Mouse (Mus musculus): ENCODE measurements around the gene Gm20388. TPM values are rescaled to one million over a fixed set of nuclear protein-coding genes. Genes with fewer than 3 reads are reported as not detected.

Gene Gm20388
- polyA plus RNA-seq, 1 experiment from 2014 or later, result 7.4 TPM

DNA sequence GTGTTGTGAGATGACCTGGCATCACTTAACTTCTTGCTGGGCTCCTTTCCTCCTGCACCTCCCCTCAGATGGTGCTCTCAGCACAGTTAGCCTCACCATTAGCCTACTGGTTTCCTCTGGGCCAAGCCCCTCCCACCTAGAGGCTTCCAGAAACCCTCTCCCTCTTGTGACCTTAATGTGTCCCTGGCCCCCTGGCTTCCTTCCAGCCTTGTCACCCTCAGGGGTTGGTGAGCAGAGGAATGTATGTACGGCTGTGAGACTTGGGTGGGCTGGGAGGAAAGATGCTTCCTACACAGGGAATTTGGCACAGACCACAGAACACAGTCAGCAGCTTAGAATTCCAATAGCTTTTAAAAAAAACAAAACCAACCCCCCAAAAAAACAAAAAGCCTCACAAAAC lies 1970.2 kb downstream of the Gm20388 start:
- Histone ChIP-seq H3K9me3 (replicated peaks; ENCODE audit: control insufficient read depth, low read length) (no peaks in the 10 kb centered on the region), H3K27me3 (ENCODE audit: control insufficient read depth, insufficient read depth, low read length) (no peaks in the 10 kb centered on the region), H3K4me2 (ENCODE audit: low read depth, low read length) (no peak overlapping the region), H3K4me3 (replicated peaks; ENCODE audit: low read length) (no peak overlapping the region), H3K9ac (ENCODE audit: low read length) (no peak overlapping the region), H3K4me1 (ENCODE audit: control insufficient read depth, insufficient read depth, low read length) (peaks cover 8% of the 10 kb centered on the region; the same call in 1 of the 2 replicates), H3K36me3 (ENCODE audit: control insufficient read depth, insufficient read depth, low read length) (peaks cover 10% of the 10 kb centered on the region; the same call in 1 of the 2 replicates), H3K27ac (ENCODE audit: low read length) (no peak overlapping the region)
- ATAC-seq (ENCODE audit: insufficient read depth, low FRiP score), result no peak
- WGBS, result 43% methylated on average over 1 of the region's 1 CpGs

DNA sequence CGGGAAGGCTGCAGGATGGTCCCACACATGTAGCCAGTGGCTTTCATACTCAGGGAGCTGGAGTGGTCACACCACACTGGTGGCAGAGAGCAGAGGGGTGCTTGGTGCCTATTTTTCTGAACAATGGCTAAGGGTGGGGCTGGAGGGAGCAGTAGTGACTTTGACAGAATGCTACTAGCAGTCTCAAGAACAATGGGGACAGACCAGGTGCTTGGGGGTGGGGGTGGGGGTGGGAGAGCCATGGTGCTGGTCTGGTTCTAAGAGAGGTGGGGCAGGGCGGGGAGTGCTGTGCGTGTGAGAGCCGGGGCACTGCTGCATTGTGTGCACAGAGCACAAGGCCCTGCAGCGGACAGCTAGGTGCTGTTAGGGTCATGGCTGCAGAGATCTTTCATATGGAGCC lies 1971.3 kb downstream of the Gm20388 start:
- Histone ChIP-seq H3K36me3 (ENCODE audit: control insufficient read depth, insufficient read depth, low read length) (peaks cover 14% of the 10 kb centered on the region; the same call in 1 of the 2 replicates), H3K4me3 (replicated peaks; ENCODE audit: low read length) (no peak overlapping the region), H3K4me2 (ENCODE audit: low read depth, low read length) (no peak overlapping the region), H3K27me3 (ENCODE audit: control insufficient read depth, insufficient read depth, low read length) (no peaks in the 10 kb centered on the region), H3K9ac (ENCODE audit: low read length) (no peak overlapping the region), H3K27ac (ENCODE audit: low read length) (no peak overlapping the region; the same call in 1 of the 2 replicates), H3K9me3 (replicated peaks; ENCODE audit: control insufficient read depth, low read length) (no peaks in the 10 kb centered on the region), H3K4me1 (ENCODE audit: control insufficient read depth, insufficient read depth, low read length) (peaks cover 8% of the 10 kb centered on the region; the same call in 1 of the 2 replicates)
- WGBS, result 65% methylated on average over 5 of the region's 5 CpGs
- peak; percentile 29; the same call in 1 of the 2 replicates for ATAC-seq (ENCODE audit: insufficient read depth, low FRiP score)

DNA sequence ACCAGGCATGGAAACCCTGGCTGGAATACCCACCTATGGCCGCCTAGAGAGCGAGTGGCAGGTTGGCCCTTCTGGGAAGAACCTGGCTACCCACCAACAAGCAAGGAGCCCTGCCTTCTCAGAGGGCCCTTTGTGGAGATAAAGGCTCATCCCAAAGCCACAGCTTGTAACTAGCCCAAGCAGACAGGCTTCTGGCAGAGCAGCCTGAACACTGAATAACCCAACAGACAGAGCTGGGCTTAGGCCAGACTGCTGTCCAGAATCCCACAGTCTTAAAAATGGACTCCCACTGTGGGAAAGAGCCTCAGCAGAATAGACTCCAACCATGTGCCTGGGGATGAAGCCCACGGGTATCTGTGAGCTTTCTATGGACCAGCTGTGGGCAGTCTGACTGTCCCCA lies 1973.5 kb downstream of the Gm20388 start:
- 84% methylated on average over 3 of the region's 3 CpGs for WGBS
- Histone ChIP-seq H3K36me3 (ENCODE audit: control insufficient read depth, insufficient read depth, low read length) (peaks cover 16% of the 10 kb centered on the region; the same call in 1 of the 2 replicates), H3K4me3 (replicated peaks; ENCODE audit: low read length) (no peak overlapping the region), H3K9me3 (replicated peaks; ENCODE audit: control insufficient read depth, low read length) (no peaks in the 10 kb centered on the region), H3K27ac (ENCODE audit: low read length) (no peak overlapping the region), H3K4me1 (ENCODE audit: control insufficient read depth, insufficient read depth, low read length) (0 out of 2 replicates have a peak, but pooled peaks cover 3% of the 10 kb centered on the region), H3K9ac (ENCODE audit: low read length) (no peak overlapping the region), H3K4me2 (ENCODE audit: low read depth, low read length) (no peak overlapping the region), H3K27me3 (ENCODE audit: control insufficient read depth, insufficient read depth, low read length) (no peaks in the 10 kb centered on the region)
- ATAC-seq (ENCODE audit: insufficient read depth, low FRiP score), result no peak

DNA sequence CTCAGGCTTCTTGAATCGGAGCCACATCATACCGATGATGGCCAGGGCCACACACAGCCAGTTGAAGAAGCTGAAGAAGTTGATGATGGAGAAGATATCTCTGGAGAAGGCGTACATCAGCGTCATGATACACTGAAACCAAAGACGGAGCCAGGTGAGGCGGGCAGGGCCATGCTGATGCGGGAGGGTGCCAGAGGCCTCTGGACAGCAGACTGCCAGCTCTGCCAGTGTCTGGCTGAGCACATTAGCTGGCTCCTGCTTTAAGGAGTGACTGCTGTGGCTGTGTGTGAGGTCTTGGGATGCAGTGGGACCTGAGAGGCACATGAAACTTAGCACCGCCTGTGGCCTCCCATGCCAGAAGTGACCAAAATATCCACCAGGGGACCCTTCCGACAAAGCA lies 1974.4 kb downstream of the Gm20388 start:
- Histone ChIP-seq H3K9me3 (replicated peaks; ENCODE audit: control insufficient read depth, low read length) (no peaks in the 10 kb centered on the region), H3K4me2 (ENCODE audit: low read depth, low read length) (no peak overlapping the region), H3K4me1 (ENCODE audit: control insufficient read depth, insufficient read depth, low read length) (0 out of 2 replicates have a peak, but pooled peaks cover 6% of the 10 kb centered on the region), H3K4me3 (replicated peaks; ENCODE audit: low read length) (no peak overlapping the region), H3K27ac (ENCODE audit: low read length) (no peak overlapping the region), H3K27me3 (ENCODE audit: control insufficient read depth, insufficient read depth, low read length) (no peaks in the 10 kb centered on the region), H3K36me3 (ENCODE audit: control insufficient read depth, insufficient read depth, low read length) (peaks cover 16% of the 10 kb centered on the region; the same call in 1 of the 2 replicates), H3K9ac (ENCODE audit: low read length) (no peak overlapping the region)
- 96% methylated on average over 9 of the region's 9 CpGs for WGBS
- no peak for ATAC-seq (ENCODE audit: insufficient read depth, low FRiP score)

DNA sequence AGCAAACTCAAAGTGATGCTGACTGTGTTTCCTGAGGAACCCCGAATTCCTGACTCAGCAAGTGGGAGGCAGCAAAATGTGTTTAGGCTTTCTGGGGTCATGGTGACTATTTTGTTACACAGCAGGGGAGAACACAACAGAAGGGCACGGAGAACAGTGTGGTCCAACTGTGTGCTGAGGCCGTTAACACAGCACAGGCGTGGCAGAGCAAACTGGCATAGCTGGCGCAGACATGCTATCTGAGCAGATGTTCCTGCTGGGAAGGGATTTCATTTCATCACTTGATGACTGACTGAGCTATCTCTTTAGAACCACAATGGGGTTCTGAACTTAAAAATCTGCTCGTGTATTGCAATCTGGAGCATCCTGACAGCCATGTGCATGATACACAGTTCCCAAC lies 1974.8 kb downstream of the Gm20388 start:
- Histone ChIP-seq H3K9ac (ENCODE audit: low read length) (no peak overlapping the region), H3K4me3 (replicated peaks; ENCODE audit: low read length) (no peak overlapping the region), H3K9me3 (replicated peaks; ENCODE audit: control insufficient read depth, low read length) (no peaks in the 10 kb centered on the region), H3K4me2 (ENCODE audit: low read depth, low read length) (no peak overlapping the region), H3K4me1 (ENCODE audit: control insufficient read depth, insufficient read depth, low read length) (0 out of 2 replicates have a peak, but pooled peaks cover 6% of the 10 kb centered on the region), H3K27me3 (ENCODE audit: control insufficient read depth, insufficient read depth, low read length) (no peaks in the 10 kb centered on the region), H3K36me3 (ENCODE audit: control insufficient read depth, insufficient read depth, low read length) (peaks cover 16% of the 10 kb centered on the region; the same call in 1 of the 2 replicates), H3K27ac (ENCODE audit: low read length) (no peak overlapping the region)
- ATAC-seq (ENCODE audit: insufficient read depth, low FRiP score), result no peak
- WGBS, result 86% methylated on average over 6 of the region's 6 CpGs

DNA sequence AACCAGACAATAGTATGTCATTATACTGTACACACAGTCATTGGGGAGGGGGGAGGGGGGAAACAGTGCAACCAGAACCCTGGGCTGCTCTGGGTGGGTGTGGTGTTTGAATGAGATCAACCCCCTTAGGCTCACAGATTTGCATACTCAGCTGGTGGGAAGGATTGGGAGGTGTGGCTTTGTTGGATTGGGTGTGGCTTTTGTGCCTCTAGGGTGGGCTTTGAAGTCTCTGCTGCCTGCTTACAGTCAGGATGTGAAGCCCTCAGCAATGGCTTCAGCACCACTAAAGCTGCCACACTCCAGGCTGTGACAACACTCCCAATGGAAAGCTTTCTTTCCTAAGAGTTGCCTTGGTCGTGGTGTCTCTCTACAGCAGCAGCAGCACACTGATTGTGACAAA lies 1976.9 kb downstream of the Gm20388 start:
- WGBS, result 81% methylated on average over 1 of the region's 1 CpGs

DNA sequence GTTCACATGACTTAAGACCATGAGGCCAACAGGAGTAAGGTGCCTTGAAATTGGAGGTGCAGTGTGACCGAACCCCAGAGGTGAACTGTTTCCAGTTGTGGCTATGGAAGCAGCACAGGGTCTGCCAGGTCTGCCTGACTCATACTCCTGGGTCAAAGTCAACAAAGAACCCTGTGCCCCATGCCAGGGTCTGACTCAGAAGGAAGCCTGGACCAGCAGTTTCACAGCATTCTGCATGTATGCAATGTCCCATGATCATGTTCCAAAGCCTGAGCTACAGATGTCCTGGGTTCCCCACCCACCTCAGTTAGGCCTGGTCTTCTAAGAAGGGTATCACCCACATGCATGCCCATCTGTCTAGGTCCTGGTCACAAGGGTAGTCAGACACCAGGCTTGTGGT lies 1978.7 kb downstream of the Gm20388 start:
- ATAC-seq (ENCODE audit: insufficient read depth, low FRiP score), result no peak

More for the DNA sequence above, 1976.9 kb downstream of the Gm20388 start:
- Histone ChIP-seq H3K27me3 (ENCODE audit: control insufficient read depth, insufficient read depth, low read length) (no peaks in the 10 kb centered on the region), H3K4me1 (ENCODE audit: control insufficient read depth, insufficient read depth, low read length) (0 out of 2 replicates have a peak, but pooled peaks cover 3% of the 10 kb centered on the region), H3K9ac (ENCODE audit: low read length) (no peak overlapping the region), H3K36me3 (ENCODE audit: control insufficient read depth, insufficient read depth, low read length) (peaks cover 16% of the 10 kb centered on the region; the same call in 1 of the 2 replicates), H3K27ac (ENCODE audit: low read length) (no peak overlapping the region), H3K4me3 (replicated peaks; ENCODE audit: low read length) (no peak overlapping the region), H3K9me3 (replicated peaks; ENCODE audit: control insufficient read depth, low read length) (no peaks in the 10 kb centered on the region), H3K4me2 (ENCODE audit: low read depth, low read length) (no peak overlapping the region)
- ATAC-seq (ENCODE audit: insufficient read depth, low FRiP score), result no peak

DNA sequence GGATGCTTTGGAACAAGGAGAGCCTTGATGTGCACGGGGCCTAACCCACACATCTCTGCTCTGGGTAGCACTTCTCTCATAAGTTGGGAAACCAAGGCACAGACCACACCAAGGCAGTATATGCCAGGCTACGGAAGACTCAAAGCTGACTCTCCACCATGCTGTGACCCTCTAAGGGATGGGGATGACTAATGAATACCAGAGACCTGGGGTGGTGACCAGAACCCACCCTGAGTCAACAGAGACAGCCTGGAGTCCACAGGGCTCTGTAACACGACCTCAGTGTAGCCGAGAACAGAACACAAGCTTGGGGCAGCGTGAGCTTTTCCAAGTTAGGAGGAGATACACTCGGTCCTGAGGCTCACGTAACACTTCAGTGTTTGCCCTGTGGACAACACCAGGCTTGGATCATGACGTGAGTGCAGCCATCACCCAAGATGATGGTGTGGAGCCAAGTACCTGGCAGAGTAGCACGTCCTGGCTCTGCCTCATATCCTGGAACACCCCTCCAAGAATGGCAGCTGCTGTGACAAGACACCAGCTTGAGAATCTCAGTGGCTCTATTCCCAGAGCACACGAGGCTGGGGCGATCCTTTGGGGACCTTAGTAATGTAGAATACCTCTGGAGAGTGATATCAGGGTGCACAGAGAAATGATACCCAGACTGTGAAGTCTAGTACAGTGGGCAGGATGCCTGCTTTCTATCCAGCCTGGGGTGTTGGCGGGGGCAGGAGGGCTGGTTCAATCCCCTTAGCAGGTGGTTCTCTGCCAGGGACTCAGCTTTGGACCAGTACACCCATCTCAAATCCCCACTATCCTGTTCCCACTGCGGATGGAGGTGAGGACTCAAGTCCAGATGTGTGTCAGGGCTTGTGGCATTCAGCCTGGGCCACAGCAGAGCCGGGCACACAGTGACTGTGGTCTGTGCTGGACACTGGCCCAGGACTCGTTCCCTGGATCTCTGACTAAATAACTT lies 1979.5 kb downstream of the Gm20388 start:
- no peaks in the 10 kb centered on the region for H3K9me3 ChIP-seq (replicated peaks; ENCODE audit: control insufficient read depth, low read length)
- no peak overlapping the region for H3K4me3 ChIP-seq (replicated peaks; ENCODE audit: low read length)
- no peak overlapping the region for H3K9ac ChIP-seq (ENCODE audit: low read length)
- no peaks in the 10 kb centered on the region for H3K27me3 ChIP-seq (ENCODE audit: control insufficient read depth, insufficient read depth, low read length)
- no peak overlapping the region for H3K27ac ChIP-seq (ENCODE audit: low read length)
- ATAC-seq (ENCODE audit: insufficient read depth, low FRiP score), result peak; percentile 52; the same call in 1 of the 2 replicates
- H3K4me2 ChIP-seq (ENCODE audit: low read depth, low read length), result no peak overlapping the region
- H3K36me3 ChIP-seq (ENCODE audit: control insufficient read depth, insufficient read depth, low read length), result 0 out of 2 replicates have a peak, but pooled peaks cover 11% of the 10 kb centered on the region
- 73% methylated on average over 15 of the region's 15 CpGs for WGBS
- 0 out of 2 replicates have a peak, but pooled peaks cover 3% of the 10 kb centered on the region for H3K4me1 ChIP-seq (ENCODE audit: control insufficient read depth, insufficient read depth, low read length)

More for the DNA sequence above, 1978.7 kb downstream of the Gm20388 start:
- 0 out of 2 replicates have a peak, but pooled peaks cover 3% of the 10 kb centered on the region for H3K4me1 ChIP-seq (ENCODE audit: control insufficient read depth, insufficient read depth, low read length)
- no peaks in the 10 kb centered on the region for H3K27me3 ChIP-seq (ENCODE audit: control insufficient read depth, insufficient read depth, low read length)
- H3K9ac ChIP-seq (ENCODE audit: low read length), result no peak overlapping the region
- H3K36me3 ChIP-seq (ENCODE audit: control insufficient read depth, insufficient read depth, low read length), result 0 out of 2 replicates have a peak, but pooled peaks cover 11% of the 10 kb centered on the region
- H3K4me3 ChIP-seq (replicated peaks; ENCODE audit: low read length), result no peak overlapping the region
- 97% methylated on average over 1 of the region's 1 CpGs for WGBS
- H3K27ac ChIP-seq (ENCODE audit: low read length), result no peak overlapping the region
- H3K9me3 ChIP-seq (replicated peaks; ENCODE audit: control insufficient read depth, low read length), result no peaks in the 10 kb centered on the region
- H3K4me2 ChIP-seq (ENCODE audit: low read depth, low read length), result no peak overlapping the region

DNA sequence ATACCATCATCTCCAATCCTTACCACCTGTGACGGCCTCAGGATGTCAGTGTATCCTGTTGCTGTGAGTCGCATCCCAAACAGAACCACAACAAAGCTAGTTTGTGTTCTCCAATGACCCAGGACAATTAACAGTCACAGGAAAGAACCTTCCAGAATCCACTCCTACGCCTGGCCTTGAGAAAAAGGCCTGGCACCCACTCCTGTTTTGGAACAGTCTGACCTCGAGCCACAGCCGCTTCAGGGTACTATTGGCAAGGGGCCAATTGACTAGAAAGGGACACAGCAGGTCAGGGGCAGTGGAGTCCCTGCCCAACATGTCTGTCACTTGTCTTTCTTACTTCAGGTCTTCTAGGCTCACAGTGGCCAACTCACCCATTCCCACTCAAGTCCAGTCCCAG lies 1982.2 kb downstream of the Gm20388 start:
- no peaks in the 10 kb centered on the region for H3K9me3 ChIP-seq (replicated peaks; ENCODE audit: control insufficient read depth, low read length)
- no peak overlapping the region for H3K4me3 ChIP-seq (replicated peaks; ENCODE audit: low read length)
- H3K27me3 ChIP-seq (ENCODE audit: control insufficient read depth, insufficient read depth, low read length), result no peaks in the 10 kb centered on the region
- 79% methylated on average over 5 of the region's 5 CpGs for WGBS
- H3K4me2 ChIP-seq (ENCODE audit: low read depth, low read length), result no peak overlapping the region
- H3K4me1 ChIP-seq (ENCODE audit: control insufficient read depth, insufficient read depth, low read length), result peaks cover 22% of the 10 kb centered on the region
- H3K9ac ChIP-seq (ENCODE audit: low read length), result no peak overlapping the region
- H3K36me3 ChIP-seq (ENCODE audit: control insufficient read depth, insufficient read depth, low read length), result no peaks in the 10 kb centered on the region
- no peak for ATAC-seq (ENCODE audit: insufficient read depth, low FRiP score)
- H3K27ac ChIP-seq (ENCODE audit: low read length), result no peak overlapping the region
